11 mouse cellular contexts compared by ENCODE assay signal in genomic region chr6:112924606-112925141, GRCm38 (mm10). TPM values are rescaled to one million over a fixed set of nuclear protein-coding genes. Genes with fewer than 3 reads are reported as not detected.
DNase-seq lines count a peak whose midpoint lies in the region; ATAC-seq lines count a peak whose summit lies in the region.
"Had no signal": no experiment of that assay in that cellular context is flagged by ENCODE, and none has a peak within 500 bp of the region (broad histone marks: within the 10 kb centered on the region; RNA-seq: fewer than 3 reads in every experiment).

No protein-coding gene starts in this region.

- H3K4me1 ChIP-seq in forebrain, embryonic 10.5 days: peaks cover 70% of the 10 kb centered on the region
- H3K4me1 ChIP-seq in forebrain, embryonic 11.5 days (replicated peaks; ENCODE audit: control insufficient read depth, insufficient read depth, low read length): peaks cover 14% of the 10 kb centered on the region
- H3K4me1 ChIP-seq in limb, embryonic 12.5 days (replicated peaks): peaks cover 20% of the 10 kb centered on the region
- peaks cover 14% of the 10 kb centered on the region; the same call in 1 of the 2 replicates for H3K4me1 ChIP-seq in limb, embryonic 10.5 days

- H3K4me2 ChIP-seq in forebrain, embryonic 11.5 days (ENCODE audit: low read depth, low read length, severe bottlenecking): no peak overlapping the region
- H3K4me2 ChIP-seq in limb, embryonic 12.5 days: no peak overlapping the region
- H3K4me2 ChIP-seq: liver, embryonic 15.5 days had no signal

- H3K27ac ChIP-seq in forebrain, embryonic 10.5 days: peak overlapping the region; percentile 54; the same call in 1 of the 2 replicates
- H3K27ac ChIP-seq in forebrain, embryonic 11.5 days (ENCODE audit: low read depth, low read length): no peak overlapping the region
- peak overlapping the region; percentile 42; the same call in 1 of the 2 replicates for H3K27ac ChIP-seq in limb, embryonic 12.5 days
- no peak overlapping the region for H3K27ac ChIP-seq in limb, embryonic 10.5 days
- H3K27ac ChIP-seq: liver, embryonic 15.5 days had no signal

- WGBS in forebrain, embryonic 10.5 days: 85% methylated on average over 13 of the region's 13 CpGs
- 84% methylated on average over 13 of the region's 13 CpGs for WGBS in forebrain, embryonic 11.5 days
- WGBS in limb, embryonic 12.5 days: 77% methylated on average over 13 of the region's 13 CpGs
- WGBS in limb, embryonic 10.5 days: 83% methylated on average over 13 of the region's 13 CpGs

- no peak overlapping the region for H3K4me3 ChIP-seq in forebrain, embryonic 10.5 days
- no peak overlapping the region for H3K4me3 ChIP-seq in forebrain, embryonic 11.5 days (ENCODE audit: low read depth, low read length)
- H3K4me3 ChIP-seq in limb, embryonic 12.5 days (replicated peaks): no peak overlapping the region
- no peak overlapping the region for H3K4me3 ChIP-seq in limb, embryonic 10.5 days
- H3K4me3 ChIP-seq: liver, embryonic 15.5 days had no signal

- H3K27me3 ChIP-seq in forebrain, embryonic 10.5 days (ENCODE audit: poor library complexity, severe bottlenecking): no peaks in the 10 kb centered on the region
- no peaks in the 10 kb centered on the region for H3K27me3 ChIP-seq in forebrain, embryonic 11.5 days (ENCODE audit: control insufficient read depth, insufficient read depth, low read length)
- H3K27me3 ChIP-seq in limb, embryonic 12.5 days: no peaks in the 10 kb centered on the region
- no peaks in the 10 kb centered on the region for H3K27me3 ChIP-seq in limb, embryonic 10.5 days (ENCODE audit: low read depth, poor library complexity, severe bottlenecking)
- H3K27me3 ChIP-seq: liver, embryonic 15.5 days had no signal

- no peak for DNase-seq in forebrain, embryonic 10.5 days (ENCODE audit: extremely low spot score, low spot score)
- DNase-seq in forebrain, embryonic 11.5 days (ENCODE audit: low spot score): no peak
- DNase-seq in limb, embryonic 10.5 days (ENCODE audit: low spot score): no peak
- peak; percentile 18 for DNase-seq in gastrocnemius, postnatal 25 days
- DNase-seq in skeletal muscle tissue, adult 2 months (ENCODE audit: low read depth, low spot score): peak; percentile 13
- DNase-seq in embryo, embryonic 10.5 days (ENCODE audit: low spot score): no peak
- DNase-seq: right cerebral cortex, postnatal 14 days had no signal

- peaks cover 48% of the 10 kb centered on the region for H3K36me3 ChIP-seq in forebrain, embryonic 10.5 days (replicated peaks)
- H3K36me3 ChIP-seq in forebrain, embryonic 11.5 days (ENCODE audit: control insufficient read depth, insufficient read depth, low read length): no peaks in the 10 kb centered on the region; the same call in 1 of the 2 replicates
- no peaks in the 10 kb centered on the region for H3K36me3 ChIP-seq in limb, embryonic 12.5 days
- H3K36me3 ChIP-seq in limb, embryonic 10.5 days: no peaks in the 10 kb centered on the region
- H3K36me3 ChIP-seq: liver, embryonic 15.5 days had no signal

- peaks cover 4% of the 10 kb centered on the region; the same call in 1 of the 2 replicates for H3K9me3 ChIP-seq in forebrain, embryonic 10.5 days
- H3K9me3 ChIP-seq in forebrain, embryonic 11.5 days (ENCODE audit: control insufficient read depth, low read length): peaks cover 3% of the 10 kb centered on the region; the same call in 1 of the 2 replicates
- H3K9me3 ChIP-seq in limb, embryonic 12.5 days: no peaks in the 10 kb centered on the region; the same call in 1 of the 2 replicates
- no peaks in the 10 kb centered on the region for H3K9me3 ChIP-seq in limb, embryonic 10.5 days (replicated peaks)
- H3K9me3 ChIP-seq: liver, embryonic 15.5 days had no signal

- no peak overlapping the region for H3K9ac ChIP-seq in forebrain, embryonic 11.5 days (ENCODE audit: low read length)
- H3K9ac ChIP-seq in limb, embryonic 12.5 days (replicated peaks): no peak overlapping the region
- H3K9ac ChIP-seq: liver, embryonic 15.5 days had no signal

- ATAC-seq in forebrain, embryonic 11.5 days (replicated peaks; ENCODE audit: low FRiP score): no peak
- ATAC-seq in limb, embryonic 12.5 days (ENCODE audit: insufficient number of reproducible peaks, insufficient read depth, low FRiP score, low TSS enrichment, low read depth): no peak
- no peak for ATAC-seq in cerebellum, adult (ENCODE audit: insufficient number of reproducible peaks, low FRiP score, low TSS enrichment)
- ATAC-seq: activated CD4-positive, CD25-positive, alpha-beta regulatory T cell, adult 4 months had no signal

RNA-seq across cellular contexts. Expression of gene Srgap3, which starts 22.4 kb away (rescaled TPM):
- 14.8 and 16.5 TPM in 2 replicates for polyA plus RNA-seq in forebrain, embryonic 10.5 days (2016; fragmentation: Nextera tagmentation; extraction: Ambion mirVana)
- polyA plus RNA-seq in forebrain, embryonic 11.5 days (2014; fragmentation: Nextera tagmentation; extraction: Ambion mirVana): 37.8 and 38.5 TPM in 2 replicates
- 5.3 and 5.7 TPM in 2 replicates for polyA plus RNA-seq in limb, embryonic 12.5 days (2016; fragmentation: Nextera tagmentation; extraction: Ambion mirVana)
- polyA plus RNA-seq in limb, embryonic 10.5 days (2016; fragmentation: Nextera tagmentation; extraction: Ambion mirVana): 2.1 and 3.8 TPM in 2 replicates
- total RNA-seq in gastrocnemius, postnatal 25 days (2021): 1 to 10 TPM; 1.8 to 2.1 TPM

Comparison
In these comparisons a context has a peak if more than half of its experiments do, and no peak if none do; other contexts are left out.
1. H3K27ac ChIP-seq: peak in forebrain, embryonic 10.5 days (single experiment) and limb, embryonic 12.5 days (single experiment); none in forebrain, embryonic 11.5 days (single experiment) and limb, embryonic 10.5 days (single experiment).
2. DNase-seq: peak in gastrocnemius, postnatal 25 days (single experiment) and skeletal muscle tissue, adult 2 months (single experiment); none in forebrain, embryonic 10.5 days (single experiment), forebrain, embryonic 11.5 days (single experiment), limb, embryonic 10.5 days (single experiment) and embryo, embryonic 10.5 days (single experiment).